Mouse (Mus musculus): ENCODE data around the gene Sbds.
A peak's percentile ranks its signal among the peaks of the same experiment; 100 is the strongest.

Sbds gene

DNA sequence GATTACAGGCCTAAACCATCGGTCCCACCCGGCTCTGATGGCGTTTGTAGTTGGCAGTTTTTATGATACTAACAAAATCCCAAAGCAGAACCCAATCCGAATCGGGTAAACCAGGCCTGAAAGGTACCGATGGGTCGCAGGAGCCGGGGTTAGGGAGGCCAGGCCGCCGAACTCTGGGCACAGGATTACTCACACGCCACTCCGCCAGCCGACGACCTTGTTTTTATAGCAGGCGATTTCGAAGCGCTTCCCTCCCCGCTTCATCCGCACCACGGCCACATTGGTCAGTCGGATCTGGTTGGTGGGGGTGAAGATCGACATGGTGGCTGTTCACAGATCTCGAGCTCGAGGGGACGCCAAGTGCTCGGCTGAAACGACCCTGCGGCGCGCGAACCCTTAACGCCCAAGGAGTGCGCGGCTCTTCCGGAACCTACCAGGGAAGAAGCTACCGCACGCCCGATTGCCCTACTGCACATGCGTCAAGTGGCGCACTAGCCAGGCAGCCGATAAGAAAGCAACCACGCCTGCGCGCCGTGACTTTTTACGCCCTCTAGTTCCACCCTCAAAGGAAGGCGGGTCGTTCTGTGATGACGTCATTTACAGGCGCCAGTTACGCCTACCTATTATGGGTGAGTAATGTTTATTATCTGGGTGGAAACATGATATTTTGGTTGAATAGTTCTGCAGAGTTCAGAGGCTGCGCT lies at the start of gene Sbds, which contains the start of gene Tyw1:
Sbds (minus strand) TSS at position 514 of the 704 bp plus-strand sequence.
Tyw1 (plus strand) TSS at position 603 of the 704 bp plus-strand sequence.
- DNase-seq (ENCODE audit: low spot score in 2 of 2), result peak; percentile 94 to 97

DNA sequence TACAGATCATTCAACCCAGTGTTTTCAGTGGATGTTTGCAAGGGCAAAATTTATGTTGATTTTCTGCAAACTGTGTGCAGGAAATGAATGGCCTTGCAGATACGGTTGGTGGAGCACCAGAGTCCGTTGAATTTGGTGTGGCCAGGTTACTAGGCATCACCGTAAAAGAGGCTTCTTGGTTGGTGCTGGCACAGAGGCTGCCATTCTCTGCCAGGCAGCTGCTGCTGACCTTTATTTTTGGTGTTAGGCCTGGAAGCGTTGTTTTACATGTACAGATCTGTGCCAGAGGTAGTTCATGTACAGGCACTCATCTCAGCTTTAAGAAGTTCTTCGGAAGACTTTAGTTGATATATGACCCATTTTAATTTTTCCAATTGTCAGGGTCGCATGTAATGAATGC lies 48.3 kb upstream of the Sbds start:
- DNase-seq (ENCODE audit: low spot score in 2 of 2), result no peak

DNA sequence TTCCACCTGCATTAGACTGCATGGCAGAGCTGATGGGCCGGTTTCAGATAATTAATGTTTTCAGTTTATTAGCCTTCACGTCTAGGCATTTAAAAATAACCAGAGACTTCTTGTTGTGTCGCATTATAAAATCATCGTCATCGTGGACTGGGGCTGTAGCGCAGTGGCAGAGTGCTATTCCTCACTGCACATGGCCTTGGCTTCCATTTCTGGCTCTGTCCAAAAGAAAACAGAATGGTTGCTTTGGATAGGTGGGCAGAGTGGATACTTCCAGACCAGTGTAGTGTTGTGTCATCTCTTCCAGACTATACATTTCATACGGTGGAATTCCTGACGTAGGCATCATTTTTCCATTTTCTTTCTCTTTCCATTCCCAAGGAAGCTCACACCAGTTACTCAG lies 44.2 kb upstream of the Sbds start:
- no peak for DNase-seq (ENCODE audit: low spot score in 2 of 2)

DNA sequence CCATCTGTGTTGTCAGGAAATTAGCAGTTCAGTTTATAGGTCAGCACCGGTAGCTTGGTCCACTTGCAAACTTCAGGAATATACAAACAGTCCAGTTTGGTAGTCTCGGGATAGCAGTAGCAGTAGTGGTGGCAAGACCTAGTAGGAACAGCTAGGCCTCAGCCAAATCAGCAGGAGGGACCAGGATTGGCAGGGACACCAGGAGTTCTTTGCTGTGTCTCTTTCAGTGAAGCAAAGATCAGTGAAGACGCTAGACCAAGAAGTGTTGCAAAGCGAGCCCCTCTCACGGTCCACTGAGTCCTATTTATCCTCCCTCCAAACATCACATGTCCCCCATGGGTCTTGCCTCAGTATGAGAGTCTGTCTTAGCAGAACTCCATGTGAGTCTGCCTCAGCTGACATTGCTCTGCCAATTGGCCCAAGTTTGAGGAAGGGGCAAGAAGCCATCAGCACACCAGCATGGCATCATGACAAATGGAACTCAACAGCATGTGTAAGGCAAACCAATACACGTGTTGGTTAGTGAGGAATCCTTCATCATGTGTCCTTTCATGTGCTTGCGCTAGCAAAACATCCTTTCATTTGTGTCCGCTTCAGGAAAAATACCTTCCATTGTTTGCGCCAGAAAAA lies 43.6 kb upstream of the Sbds start:
- no peak for DNase-seq (ENCODE audit: low spot score in 2 of 2)

DNA sequence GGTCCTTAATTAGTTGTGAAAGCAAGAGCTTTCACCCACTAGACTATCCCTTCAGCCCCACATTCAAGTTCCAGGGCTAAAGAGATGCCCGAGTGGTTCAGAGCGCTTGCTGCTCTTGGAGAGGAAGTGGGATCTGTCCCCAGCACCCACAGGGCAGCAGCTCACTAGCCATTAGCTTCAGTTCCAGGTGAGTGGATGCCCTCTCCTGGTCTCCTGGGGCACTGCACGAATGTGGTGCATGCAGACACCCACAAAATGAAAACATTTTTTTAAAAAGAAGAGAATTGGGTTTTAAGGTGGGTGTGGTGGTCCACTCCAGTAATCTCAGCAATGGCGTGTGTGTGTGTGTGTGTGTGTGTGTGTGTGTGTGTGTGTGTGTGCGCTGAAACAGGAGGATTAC lies 40.7 kb upstream of the Sbds start:
- no peak for DNase-seq (ENCODE audit: low spot score in 2 of 2)

DNA sequence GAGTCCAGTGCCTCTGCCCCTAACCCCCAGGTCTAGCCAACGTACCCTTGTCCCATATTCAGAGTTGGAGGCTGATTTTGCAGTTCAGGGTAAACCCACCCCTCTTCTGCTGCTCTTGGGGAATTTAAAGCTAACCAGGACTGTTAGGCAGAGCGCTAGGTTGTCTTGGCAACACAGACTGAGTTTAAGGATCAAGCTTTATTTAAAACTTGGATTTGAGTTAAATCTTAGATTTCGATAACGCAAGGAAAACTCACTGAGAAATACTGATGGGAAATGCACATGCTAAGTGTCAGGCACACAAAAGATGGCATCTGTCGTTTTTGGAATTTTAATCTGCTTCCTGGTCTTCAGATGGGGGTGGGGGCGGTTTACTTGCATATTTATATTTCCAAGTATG lies 39.3 kb upstream of the Sbds start:
- no peak for DNase-seq (ENCODE audit: low spot score in 2 of 2)

DNA sequence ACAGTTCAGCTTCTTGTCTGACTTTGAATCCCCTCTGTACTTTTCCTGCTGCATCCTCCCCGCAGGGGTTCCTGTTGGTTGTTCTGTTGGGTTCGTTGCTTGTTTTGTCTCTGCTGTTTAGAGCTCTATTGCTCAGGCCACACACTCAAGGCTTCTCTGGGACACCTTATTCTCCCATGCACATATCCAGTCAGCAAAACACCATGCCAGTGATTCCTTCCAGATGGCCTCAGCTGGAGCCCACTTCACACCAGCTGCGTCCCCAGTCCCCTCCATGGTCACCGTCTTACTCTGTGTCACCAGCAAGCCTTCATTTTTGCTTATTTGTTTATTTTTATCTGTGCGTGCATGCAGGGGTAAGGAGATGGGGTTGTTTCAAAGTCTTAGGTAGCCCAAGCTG lies 38.6 kb upstream of the Sbds start:
- no peak for DNase-seq (ENCODE audit: low spot score in 2 of 2)

DNA sequence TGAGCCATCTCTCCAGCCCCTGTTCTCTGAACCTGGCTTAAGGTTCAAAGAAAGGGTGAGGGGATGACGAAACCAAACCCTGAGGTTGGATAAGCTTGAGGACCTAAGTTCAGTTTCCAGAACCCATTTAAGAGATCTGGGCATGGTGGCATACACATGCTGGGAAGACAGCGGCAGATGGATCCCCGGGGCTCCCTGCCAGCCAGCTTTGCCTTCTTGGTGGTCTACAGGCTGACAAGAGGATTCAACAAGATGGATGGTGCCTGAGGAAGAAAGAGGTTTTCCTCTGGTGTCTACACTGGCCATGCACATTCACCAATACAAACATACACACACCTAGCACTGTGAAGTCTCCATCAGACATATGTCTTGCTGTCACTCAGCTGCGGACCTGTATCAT lies 37.6 kb upstream of the Sbds start:
- no peak for DNase-seq (ENCODE audit: low spot score in 2 of 2)

DNA sequence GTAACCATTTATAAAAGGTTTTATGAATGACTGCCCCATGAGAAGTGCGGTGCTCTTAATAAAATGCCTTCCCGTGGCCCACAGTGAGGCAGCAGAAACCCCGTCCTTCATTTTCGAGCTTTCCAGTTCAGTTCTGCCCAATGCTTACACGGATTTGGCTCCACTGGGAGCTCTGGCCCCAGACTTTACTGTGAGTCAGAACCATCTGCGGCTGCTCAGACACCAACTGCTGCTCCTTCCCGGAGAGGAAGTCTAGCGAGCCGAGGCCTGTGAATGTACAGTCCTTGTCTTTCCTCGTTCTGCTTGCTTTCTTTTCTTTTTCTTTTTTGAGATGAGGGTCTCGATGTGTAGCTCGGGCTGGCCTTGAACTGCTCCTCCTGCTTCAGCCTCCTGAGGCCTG lies 35.4 kb upstream of the Sbds start:
- no peak for DNase-seq (ENCODE audit: low spot score in 2 of 2)

DNA sequence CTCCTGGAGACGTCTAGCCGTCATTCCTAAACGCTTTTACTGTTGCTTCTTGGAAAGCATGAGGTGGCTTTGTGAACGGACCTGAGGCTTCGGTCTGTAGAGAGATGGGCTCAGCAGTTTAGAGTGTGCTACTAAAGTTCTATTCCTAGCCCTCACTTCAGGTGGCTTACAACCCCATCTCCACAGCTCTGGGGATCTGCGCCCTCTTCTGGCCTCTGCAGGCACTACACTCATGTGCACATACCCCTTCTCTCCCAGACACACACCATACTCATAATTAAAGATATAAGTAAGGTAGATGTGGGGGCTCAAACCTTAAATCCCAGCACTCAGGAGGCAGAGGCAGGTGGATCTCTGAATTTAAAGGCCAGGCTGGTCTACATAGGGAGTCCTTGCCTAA lies 34.9 kb upstream of the Sbds start:
- no peak for DNase-seq (ENCODE audit: low spot score in 2 of 2)

DNA sequence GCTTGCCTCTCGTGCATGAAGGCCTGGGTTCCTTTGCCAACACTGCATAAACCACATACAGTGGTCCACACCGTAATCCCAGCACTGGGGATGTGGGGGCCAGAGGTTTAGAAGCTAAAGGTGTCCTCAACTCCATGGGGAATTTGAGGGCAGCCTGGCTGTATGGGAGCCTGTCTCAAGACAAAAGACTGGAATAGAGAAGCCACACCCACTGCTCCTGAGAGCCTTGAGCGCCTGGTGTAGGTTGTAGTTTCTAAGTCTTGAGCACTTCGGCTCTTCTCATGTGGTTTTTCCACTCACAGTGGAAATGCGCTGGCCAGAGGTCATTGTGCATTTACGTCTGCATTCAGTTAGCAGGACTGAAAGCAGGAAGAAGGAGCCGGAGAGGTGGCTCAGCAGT lies 32.8 kb upstream of the Sbds start:
- no peak for DNase-seq (ENCODE audit: low spot score in 2 of 2)

DNA sequence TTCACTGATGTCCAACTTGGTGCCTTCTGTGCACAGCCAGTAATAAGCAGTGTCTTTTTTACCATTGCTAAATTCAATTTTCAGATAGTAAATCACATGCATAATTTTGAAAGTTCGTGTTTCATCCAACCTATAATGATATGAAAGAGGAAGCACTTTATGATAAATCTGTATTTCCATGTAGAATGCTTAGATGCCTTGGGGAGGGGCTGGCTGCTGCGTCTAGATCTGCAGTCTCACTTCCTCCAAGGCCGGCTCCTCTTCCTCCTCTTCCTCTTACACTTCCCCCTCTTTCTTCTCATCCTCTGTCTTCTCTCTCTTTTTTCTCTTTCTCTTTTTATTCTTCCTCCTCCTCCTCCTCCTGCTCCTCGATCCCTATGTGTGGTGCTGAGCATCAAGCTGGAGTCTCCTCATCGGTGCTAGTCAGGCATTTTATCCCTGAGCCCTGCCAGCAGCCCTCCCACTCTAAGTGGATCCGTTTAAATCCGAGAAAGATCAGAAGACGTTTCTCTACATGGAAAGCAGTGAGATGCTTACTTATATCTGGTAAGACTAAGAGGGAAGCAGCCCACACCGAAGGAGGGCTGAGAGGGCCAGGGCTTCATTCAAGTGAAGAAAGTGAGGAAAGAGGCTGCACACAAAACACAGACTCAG lies 27.9 kb upstream of the Sbds start:
- no peak for DNase-seq (ENCODE audit: low spot score in 2 of 2)

DNA sequence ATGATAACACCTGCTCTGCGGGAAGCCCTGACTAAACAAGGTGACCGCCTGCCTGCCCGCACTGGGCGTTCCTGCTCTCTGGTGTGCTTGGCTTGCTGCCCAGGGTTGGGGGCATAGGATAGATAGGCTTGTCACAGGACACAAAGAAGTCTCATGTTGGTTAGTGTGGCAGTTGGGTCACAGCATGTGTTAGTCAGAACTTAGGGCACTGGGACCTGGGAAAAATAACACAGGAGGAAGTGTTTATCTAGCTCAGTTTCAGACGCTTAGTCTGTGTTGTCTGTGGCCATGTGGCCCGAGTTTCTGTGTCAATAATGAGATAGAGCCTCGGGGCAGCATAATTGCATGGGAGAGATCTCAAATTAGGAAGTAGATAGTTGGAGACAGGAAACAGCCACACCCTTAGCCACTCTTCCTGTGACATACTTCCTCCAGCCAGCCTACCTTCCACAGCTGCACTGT lies 22.7 kb upstream of the Sbds start:
- DNase-seq (ENCODE audit: low spot score in 2 of 2), result no peak

DNA sequence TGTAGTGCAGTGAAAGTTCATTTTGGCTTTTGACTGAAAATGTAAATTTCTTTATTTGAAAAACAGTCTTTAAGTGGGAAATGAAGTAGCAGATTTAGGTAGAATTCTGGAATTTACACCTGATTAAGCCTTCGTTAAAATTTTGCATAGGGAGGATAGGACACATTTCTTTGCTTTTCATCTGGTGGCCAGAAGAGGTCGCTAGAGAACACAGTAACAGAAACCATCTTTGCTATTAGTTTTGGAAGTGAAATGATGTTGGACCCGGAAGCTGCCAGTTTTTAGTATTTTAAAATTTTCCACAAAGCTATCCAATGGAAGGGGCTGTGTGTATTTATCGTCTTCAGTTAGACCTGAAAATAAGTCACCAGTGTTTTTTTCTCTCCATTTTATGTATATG lies 20.2 kb upstream of the Sbds start:
- no peak for DNase-seq (ENCODE audit: low spot score in 2 of 2)

DNA sequence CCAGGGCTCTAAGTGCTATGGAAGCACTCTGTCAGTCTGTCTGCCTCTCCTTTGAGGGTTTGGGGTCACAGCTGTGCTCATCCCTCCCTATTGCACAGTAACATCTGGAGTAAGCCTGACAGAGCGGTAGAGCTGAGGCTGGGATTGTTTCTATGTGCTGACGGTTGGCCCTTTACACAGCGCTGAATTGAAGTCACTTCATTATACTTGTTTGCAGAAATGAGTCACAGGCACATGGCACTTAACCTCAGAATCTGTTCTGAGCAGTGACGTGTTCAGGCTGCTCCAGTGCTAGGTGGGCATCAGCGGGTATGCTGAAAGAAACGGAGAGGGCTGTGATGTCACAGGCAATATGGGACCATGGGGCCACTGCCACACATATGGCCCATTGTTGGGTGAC lies 17.7 kb upstream of the Sbds start:
- no peak for DNase-seq (ENCODE audit: low spot score in 2 of 2)

DNA sequence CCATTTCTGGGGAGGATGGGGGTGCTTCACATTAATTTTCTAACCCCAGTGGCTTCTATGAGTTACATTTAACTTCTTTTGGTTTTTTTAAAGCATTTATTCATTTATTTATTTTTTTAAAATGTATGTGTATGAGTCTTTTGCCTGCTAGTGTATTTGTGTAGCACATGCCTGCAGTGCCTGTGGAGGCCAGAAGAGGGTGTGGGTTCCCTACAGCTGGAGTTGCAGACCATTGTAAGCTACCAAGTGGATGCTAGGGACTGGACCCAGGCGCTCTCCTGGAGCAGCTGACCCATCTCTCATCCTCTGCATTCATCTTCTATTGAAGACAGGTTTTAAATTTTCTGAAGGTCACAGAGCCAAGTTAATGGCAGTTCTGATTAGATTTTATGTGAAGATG lies 17.0 kb upstream of the Sbds start:
- DNase-seq (ENCODE audit: low spot score in 2 of 2), result no peak

DNA sequence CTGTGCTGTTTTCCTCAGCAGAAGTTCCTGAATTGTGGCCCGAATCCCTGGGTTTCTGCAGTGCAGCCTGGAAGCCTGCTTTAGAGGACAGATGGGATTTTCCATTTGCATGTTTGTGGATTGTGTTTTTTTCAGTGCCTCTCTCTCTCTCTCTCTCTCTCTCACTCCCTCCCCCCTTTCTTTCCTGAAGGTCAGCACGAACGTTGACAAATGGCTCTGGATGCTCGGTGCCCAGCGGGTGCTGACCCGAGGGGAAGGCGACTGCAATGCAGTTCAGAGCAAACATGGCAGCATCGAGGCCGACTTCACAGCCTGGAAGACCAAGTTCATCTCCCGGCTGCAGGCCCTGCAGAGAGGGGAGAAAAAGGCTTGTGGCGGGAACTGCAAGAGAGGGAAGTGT lies 13.6 kb upstream of the Sbds start:
- DNase-seq (ENCODE audit: low spot score in 2 of 2), result no peak

DNA sequence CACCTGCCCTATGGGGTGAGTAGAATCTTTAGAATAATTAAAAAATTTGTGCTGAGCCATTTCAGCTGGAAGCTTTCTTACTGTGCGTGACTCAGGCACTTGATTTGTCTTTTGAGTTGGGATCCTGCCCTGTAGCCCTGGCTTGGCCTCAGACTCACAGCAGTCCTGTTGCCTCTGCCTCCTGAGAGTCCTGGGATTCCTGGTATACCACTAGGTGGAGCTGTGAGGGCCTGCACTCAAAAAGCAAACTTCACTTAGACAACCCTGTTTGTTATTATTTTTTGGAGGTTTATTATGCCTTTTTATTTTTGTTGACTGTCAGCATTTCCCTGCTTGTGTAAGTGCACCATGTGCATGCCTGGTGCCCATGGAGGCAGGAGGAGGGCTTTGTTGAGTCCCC lies 12.0 kb upstream of the Sbds start:
- no peak for DNase-seq (ENCODE audit: low spot score in 2 of 2)

DNA sequence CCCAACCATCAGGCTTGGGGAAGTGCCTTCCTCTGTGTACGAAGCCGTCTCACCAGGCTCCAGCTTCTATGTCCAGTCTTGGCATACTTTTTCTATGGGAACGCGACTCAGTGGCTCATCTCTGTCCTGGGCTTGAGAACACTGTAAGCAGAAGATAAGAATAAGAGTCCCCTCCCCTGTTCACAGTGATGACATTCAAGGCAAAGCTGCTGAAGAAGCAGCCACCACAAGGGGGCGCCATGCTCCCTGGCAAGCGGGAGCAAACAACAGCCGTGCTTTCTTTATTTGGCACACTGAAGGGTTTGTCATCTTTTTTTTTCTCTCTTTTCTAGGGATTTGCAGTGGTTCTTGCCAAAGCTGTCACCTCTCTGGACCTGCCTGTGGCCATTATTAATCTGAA lies 11.3 kb upstream of the Sbds start:
- no peak for DNase-seq (ENCODE audit: low spot score in 2 of 2)

DNA sequence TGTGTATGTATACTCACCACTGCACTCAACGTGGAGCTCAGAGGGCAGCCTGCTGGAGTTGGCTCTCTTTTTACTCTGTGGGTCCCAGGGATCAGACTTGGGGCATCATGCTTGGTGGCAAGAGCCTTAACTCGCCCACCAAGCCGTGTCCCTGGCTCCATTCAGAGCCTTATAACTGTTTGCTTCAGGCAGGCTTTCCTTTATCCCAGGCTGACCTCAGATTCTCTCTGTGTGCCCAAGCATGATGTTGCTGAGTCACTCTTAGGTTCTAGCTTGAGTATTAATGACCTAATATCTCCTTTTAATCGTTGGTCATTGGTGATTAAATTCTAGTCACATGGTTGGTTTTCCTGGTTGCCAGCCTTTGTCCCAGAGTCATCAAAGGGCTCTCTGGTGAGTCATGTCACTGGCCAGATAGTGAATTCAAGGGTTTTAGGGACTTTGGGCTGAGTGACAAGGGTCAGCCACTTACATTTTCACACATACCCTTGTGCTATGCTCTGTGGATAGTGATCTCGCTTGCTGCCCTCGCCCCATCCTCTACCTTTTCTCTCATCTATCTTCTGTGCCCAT lies 9.2 kb upstream of the Sbds start:
- DNase-seq (ENCODE audit: low spot score in 2 of 2), result no peak

DNA sequence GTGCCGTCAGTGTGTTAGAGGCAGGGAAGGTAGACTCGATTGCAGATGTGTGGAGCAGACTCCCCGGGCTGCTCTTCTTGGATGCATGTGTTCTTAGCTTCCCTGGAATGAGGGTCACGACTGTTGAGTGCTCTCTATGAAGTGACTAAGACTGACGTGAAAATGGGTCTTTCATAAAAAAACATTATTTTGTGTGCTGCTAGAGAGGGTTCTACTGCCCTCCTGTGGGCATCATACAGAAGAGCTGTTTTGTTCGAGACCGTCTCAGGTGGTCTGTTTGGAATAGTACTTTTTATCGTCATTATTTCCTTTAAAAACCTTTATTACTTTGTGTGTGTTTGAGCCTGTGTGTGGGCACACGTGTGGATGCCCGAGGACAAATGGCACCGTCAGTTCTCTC lies 8.1 kb upstream of the Sbds start:
- DNase-seq (ENCODE audit: low spot score in 2 of 2), result no peak

DNA sequence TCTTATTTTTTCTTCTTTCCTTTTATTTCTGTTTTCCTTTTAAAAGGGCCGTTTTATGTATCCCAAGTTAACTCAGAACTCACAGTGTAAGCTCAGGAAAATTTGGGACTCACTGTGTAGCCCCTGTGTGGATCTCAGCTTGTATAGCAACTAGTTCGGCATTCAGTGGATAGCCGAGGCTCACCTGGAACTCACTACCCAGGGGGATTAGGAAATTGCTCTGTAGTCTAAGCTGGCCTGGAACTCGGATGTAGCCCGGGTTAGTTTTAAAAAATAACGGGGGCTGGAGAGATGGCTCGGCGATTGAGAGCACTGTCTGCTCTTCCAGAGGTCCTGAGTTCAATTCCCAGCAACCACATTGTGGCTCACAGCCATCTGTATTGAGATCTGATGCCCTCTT lies 2.0 kb upstream of the Sbds start:
- no peak for DNase-seq (ENCODE audit: low spot score in 2 of 2)

Measured in frontal cortex, postnatal 25 days (tissue).